Mouse (Mus musculus) T-helper 2 cell (primary cell): Measurements from ENCODE around the gene Sox15.
"Not testable (repeated sequence)": the region's sequence is repeated elsewhere in the genome, so short reads cannot be mapped to it uniquely, and the experiment has no call there.

Source experiments
- in situ Hi-C: fragments of 300-600 bp; cut with MboI, MseI; formaldehyde crosslinking; loops from one replicate; pipeline ENCODE4 v1.15.1; 2025; ENCODE audit warnings: high pct_unique_total_duplicates

The Sox15 gene

DNA sequence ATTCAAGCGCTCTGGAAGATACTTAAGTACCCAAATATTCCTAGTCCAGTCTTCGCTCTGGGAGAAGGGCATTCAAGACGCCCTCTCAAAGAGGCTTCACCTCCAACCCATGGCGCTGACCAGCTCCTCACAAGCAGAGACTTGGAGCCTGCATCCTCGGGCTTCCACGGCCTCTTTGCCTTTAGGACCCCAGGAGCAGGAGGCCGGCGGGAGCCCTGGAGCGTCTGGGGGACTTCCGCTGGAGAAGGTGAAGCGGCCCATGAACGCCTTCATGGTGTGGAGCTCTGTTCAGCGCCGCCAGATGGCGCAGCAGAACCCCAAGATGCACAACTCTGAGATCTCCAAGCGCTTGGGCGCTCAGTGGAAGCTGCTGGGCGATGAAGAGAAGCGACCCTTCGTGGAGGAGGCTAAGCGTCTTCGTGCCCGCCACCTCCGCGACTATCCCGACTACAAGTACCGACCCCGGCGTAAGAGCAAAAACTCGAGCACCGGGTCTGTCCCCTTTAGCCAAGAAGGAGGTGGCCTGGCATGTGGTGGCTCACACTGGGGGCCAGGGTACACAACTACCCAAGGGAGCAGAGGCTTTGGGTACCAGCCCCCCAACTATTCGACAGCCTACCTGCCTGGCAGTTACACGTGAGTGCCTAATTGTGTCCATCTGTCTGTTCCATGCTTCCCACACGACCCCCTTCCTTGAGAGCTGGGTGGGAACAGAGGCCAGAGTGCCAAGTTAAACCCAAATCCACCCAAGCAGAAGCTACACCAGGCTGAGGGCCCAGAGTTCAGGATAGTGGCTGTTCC lies at the start of gene Sox15:
Gene Sox15, plus strand, starts transcription at position 51 of the 801 bp plus-strand sequence.
- in situ Hi-C loops: no loop called here

DNA sequence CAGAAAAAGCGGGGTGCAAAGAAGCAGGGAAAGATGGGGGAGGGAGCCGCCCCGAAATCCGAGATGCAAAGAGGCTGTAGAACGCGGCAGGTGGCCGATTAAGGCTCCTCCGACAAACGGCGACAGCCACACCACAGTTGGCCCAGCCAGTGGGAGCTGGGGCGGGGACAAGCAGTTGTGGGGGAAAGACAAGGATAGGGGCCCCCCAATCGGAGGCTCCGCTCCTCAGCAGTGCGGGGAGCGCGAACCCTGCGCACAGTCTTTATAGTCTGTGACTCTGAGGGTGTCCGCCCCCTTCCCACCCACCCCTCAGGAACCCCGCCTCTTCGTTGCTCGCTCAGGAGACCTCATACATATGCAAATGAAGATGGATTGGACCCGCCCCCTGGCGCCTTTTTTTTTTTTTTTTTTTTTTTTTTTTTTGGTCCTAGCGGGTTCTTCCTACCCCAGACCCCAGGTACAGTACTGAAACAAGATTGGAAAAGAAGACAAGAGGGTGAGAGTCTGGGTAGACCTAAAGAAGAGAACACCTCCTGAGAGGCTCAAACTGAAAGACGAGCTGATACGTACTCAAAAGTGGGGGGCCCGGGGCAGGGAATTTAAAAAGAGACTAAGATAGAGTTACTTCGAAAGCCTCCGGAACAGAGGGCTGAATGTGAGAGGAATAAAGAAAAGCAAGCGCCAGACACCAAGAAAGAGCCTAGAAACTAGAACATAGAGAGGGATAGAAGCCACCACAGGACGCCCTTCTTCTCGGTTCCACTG lies 49.2 kb upstream of the Sox15 start, which contains the start of gene Atp1b2:
Gene Atp1b2, minus strand, starts transcription at position 217 of the 765 bp plus-strand sequence.
- in situ Hi-C loops: no loop called here

DNA sequence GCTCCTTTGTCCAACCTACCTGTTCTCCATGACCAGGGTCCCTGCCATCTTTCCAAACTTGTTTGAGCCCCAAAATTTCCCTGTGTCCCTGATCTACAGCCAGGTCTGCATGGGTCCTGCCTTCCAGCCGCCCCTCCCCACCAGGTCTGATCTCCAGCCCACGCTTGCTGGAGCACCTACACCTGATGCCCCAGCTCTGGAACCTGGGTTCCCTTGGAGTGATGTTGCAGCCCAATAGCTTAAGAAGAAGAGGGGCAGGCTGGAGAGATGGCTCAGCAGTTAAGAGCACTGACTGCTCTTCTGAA lies 48.7 kb upstream of the Sox15 start:
- in situ Hi-C loops: no loop called here

DNA sequence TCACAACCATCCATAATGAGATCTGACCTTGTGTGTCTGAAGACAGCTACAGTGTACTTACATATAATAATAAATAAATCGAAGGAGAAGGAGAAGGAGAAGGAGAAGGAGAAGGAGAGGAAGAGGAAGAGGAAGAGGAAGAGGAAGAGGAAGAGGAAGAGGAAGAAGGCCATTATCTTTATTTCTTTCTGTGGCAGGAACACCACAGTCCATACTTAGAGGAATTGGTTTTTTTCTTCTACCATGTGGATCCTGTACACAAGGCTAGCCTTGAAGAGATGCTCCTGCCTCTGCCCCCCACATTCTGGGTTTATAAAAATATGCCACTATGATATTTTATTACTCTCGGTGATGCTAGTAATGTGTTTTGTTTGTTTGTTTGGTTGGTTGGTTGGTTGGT lies 48.3 kb upstream of the Sox15 start:
- in situ Hi-C loops: no loop called here

DNA sequence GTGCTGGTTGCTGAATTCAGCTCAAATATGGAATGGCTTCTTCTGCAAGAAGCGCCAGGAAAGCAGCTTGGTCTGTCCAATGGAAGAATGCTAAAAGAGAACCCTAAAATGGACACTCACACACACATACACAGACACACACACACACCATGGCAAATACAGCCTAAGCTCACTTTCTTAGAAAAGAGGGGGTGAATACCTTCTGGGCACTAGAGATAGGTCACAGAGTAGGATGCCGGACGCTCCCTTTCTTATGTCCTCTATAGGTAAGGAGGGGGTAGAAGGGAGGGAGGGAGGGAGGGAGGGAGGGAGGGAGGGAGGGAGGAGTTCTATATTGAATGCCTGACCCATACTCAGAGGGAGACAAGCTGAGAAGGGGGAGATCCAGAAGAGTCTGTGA lies 46.6 kb upstream of the Sox15 start:
- in situ Hi-C loops: no loop called here

DNA sequence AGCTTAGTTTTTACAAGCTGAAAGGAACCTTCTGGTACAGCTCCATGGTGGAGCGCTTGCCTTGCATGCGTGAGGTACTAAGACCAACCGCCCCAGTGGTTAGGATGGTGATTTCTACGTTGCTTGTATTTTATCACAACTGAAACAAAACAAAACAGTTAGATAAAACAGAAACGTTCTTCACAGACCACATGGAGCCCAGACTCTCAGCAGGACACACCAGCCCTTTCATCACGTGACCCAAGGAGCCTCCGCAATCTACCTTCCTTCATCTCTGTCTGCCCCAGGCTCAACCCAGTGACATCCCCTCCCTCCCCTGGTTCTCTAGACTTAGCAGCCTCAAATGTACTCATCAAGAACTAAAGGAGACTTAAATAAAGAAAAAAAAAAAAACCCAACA lies 45.7 kb upstream of the Sox15 start:
- in situ Hi-C loops: no loop called here

DNA sequence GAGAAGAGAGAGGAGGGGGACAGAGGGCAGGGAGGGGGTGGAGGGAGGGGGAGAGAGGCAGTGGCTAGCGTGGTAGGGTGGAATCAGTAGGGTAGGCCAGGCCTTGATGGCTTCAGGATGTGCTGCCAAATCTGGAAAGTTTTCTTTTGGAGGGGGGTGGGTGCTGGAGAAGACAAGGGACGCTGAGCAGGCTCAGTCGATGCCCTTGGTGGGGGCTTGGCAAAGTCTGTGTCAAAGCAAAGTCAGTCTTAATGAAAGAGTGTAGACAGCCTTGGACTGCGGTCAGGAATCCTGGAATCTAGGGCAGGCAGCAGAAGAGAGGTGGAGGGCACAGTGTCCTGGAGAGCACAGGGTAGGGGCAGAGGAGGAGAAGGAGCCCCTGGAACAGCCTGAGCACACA lies 44.2 kb upstream of the Sox15 start:
- in situ Hi-C loops: no loop called here

DNA sequence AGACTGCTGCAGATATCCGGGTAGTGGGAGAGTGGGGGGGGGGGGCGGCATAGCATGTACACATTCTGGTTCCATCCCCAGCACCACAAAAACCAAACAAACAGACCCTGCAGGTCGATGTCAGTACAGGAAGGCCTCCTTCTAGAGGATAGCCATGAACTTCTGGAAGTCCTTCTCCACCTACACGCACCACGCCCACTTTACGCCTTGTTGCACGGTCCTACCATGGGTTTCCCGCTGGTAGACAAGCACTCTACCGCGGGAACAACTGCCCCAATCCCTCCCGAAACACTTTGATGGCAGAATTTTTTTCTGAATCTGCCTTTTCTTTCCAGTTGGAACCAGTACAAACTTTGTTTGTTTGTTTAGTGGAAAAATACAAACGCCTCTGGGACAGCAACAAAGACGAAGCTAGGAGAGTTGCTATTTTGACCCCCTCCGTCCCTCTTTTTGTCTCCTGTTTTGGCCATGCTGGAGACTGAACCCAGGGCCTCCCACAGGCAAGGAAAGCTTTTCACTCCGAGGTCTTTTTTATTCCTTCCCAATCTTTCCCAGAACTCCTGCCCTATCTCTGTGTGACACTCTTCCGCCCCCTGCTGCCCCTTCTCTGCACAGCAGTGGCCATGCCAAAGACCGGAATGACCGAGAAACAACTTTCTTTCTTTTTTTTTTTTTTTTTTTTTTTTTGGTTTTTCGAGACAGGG lies 41.4 kb upstream of the Sox15 start:
- in situ Hi-C loops: no loop called here

DNA sequence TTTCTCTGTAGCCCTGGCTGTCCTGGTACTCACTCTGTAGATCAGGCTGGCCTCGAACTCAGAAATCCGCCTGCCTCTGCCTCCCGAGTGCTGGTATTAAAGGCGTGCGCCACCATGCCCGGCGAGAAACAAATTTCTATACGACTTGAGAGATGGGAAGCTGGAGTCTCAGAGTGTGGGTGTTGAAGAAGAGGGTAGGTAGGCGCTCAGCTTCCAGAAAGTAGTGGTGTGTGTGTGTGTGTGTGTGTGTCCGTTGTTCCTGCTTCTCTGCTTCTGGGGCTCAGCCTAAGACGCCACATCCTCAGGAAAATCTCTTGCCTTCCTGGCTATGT lies 40.9 kb upstream of the Sox15 start:
- in situ Hi-C loops: not testable (repeated sequence)

DNA sequence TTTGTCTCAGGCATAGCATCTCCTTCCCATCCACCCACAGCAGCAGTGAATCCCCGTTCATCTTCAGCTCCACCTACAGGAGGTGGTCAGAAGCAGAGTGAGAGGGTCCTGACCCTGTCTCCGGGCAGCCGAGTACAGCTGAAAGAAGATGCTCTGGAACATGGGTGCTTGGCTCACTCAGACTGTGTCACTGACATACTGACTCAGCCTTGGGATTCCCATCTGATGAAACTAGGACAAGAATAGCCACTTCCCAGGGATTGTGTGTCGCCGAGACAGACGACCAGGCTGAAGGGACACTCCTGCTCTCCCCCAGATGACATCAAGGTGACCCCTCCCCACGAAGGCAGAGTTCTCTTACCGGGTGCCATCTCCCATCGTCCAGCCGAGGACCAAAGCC lies 38.3 kb upstream of the Sox15 start:
- in situ Hi-C loops: no loop called here

DNA sequence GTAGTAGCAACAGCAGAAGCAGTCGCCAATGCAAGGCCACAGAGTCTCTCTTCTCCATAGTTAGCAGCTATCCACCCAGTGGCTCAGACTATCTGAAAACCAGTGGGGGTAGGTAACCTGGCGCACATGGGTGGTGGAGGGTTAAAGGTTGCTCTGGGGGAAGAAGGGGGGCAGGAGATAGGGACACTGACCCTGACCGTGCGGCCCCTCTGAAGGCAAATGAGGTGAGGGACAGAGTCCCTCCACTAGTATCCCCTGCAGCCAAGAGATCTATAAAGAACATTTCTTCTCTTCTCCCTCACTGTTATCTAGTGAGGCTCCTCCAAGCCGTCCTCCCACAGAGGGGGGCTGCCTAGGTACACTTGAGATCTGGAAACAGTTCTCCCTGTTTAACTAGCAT lies 37.3 kb upstream of the Sox15 start, which contains the start of gene Shbg:
Gene Shbg, minus strand, starts transcription at position 101 of the 400 bp plus-strand sequence.
- in situ Hi-C loops: no loop called here

DNA sequence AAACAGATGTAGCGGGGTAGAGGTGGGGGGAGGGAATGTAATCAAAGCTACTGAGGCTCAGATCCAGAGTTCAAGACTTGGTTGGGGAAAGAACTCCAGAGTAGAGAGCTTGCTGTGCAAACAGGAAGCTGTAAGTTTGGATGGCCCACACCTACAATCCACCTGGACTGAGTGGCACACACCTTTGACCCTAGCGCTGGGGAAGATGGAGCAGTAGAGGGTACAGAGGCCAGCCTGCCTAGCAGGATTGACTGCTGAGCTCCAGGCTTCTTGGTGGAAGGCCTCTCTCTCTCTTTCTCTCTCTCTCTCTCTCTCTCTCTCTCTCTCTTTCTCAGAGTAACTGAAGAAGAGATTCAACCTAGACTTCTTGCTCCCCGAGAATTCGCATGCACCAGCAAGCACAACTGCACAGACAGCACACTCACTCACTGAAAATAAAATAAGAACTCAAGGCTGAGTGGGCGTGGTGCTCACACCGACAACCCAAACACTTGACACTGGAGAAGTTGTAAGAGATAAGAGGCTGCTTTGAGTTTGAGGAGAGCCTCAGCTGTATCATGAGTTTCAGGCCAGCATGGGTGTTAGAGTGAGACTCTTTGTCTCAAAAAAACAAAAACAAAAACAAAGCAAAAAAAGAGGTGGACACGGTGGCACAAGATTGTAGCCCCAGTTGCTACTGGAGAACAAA lies 34.6 kb upstream of the Sox15 start:
- in situ Hi-C loops: no loop called here

DNA sequence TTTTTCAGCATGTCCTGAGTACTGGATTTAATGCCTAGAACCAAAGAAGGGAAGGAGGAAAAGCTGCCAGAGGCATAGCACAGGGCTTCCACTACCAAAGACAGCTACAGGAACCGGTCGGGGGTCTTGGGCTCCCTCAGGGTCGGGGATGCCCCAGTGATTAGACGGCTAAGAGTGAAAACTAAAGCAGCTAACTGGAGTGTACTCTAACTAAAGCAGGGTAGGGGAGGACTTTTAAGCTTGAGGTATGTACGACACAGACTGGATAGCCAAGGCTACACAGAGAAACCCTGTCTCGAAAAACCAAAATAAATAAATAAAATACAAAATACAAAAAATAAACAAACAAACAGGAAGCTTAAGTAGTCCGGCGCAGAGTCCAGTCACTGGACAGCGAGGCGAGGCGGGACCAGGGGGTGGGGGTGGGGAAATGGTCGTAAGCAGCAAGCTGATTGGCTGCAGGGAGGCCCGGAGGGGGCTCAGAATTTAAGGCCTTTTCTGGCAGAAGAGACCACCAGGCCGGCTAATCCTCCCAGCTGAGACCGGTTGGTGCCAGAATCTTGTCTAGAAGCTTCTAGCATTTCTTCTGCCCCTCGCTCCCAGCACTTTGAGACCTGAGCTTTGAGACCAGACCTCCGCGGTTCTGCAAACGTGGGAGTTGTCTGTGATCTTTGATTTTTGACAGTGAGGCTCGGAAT lies 33.4 kb upstream of the Sox15 start, which contains the start of gene Sat2:
Gene Sat2, plus strand, starts transcription at position 454 of the 698 bp plus-strand sequence.
- in situ Hi-C loops: no loop called here

DNA sequence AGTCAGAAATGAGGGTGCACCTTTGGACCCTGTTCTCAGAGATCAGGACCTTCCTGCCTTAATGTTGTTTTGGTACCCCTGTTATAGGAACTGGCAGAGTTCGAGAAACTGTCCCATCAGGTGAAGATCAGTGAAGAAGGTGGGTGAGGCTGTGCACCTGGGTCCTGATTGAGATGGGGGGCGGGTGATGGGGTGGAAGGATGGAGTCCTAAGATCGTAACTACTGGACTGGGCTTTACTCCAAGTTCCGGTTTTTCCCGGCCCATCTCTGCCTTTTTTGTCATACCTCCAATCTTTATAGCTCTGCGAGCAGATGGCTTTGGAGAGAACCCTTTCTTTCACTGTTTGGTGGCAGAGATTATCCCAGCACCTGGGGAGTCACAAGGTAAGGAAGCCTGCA lies 32.7 kb upstream of the Sox15 start:
- in situ Hi-C loops: no loop called here

DNA sequence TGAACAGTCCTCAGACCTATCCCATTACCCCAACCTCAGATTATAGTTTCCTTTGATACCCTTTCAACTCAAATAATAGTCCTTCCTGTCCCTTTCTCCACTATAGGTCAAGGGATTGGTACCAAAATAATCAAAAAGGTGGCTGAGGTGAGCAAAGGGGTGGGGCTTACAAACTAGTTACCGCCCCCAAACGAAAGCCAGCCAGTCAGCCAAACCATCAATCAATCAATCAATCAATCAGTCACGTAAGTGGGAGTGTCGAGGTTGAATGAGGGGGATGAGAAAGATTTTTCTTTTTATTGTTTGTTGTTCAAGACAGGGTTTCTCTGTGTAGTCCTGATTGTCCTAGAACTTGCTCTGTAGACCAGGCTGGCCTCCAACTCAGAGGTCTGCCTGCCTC lies 32.1 kb upstream of the Sox15 start:
- in situ Hi-C loops: no loop called here

DNA sequence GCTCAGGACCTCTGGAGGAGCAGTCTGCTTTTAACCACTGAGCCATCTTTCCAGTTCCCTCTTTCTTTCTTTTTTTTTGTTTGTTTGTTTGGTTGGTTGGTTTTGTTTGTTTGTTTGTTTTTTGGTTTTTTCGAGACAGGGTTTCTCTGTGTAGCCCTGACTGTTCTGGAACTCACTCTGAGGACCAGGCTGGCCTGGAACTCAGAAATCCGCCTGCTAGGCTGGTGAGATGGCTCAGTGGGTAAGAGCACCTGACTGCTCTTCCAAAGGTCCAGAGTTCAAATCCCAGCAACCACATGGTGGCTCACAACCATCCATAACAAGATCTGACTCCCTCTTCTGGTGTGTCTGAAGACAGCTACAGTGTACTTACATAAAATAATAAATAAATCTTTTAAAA lies 30.8 kb upstream of the Sox15 start:
- in situ Hi-C loops: not testable (repeated sequence)

DNA sequence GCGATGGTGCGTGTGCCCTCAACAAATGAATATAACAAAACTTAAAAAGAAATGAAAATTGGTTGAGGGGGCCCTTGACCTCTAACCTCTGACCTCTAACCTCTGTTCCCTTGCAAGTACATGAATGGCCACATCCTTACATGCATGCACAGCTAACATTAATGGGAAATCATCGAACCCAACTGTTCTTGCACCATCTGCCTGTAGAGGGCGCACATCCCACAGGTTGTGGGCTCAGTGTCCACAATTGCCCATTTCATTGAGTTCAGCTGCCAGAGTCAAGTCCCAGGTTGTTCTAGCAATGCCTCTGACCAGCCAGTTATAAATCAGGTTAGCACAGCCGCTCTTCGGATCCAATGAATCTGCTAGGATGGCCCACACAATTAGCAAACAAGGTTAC lies 26.8 kb upstream of the Sox15 start:
- in situ Hi-C loops: no loop called here

DNA sequence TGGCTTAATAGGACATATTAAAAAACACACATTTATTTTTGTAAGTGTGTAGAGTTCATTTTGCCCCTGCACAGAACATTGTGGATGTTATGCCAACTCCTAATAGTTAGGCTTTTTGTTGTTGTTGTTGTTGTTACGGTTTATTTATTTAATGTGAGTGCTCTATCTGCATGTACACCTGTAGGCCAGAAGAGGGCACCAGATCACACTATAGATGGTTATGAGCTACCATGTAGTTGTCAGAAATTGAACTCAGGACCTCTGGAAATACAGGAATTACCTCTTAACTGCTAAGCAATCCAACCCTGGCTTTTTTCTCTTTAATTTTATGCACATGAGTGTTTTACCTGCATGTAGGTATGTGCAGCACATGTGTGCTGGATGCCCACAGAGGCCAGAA lies 25.3 kb upstream of the Sox15 start:
- in situ Hi-C loops: no loop called here

DNA sequence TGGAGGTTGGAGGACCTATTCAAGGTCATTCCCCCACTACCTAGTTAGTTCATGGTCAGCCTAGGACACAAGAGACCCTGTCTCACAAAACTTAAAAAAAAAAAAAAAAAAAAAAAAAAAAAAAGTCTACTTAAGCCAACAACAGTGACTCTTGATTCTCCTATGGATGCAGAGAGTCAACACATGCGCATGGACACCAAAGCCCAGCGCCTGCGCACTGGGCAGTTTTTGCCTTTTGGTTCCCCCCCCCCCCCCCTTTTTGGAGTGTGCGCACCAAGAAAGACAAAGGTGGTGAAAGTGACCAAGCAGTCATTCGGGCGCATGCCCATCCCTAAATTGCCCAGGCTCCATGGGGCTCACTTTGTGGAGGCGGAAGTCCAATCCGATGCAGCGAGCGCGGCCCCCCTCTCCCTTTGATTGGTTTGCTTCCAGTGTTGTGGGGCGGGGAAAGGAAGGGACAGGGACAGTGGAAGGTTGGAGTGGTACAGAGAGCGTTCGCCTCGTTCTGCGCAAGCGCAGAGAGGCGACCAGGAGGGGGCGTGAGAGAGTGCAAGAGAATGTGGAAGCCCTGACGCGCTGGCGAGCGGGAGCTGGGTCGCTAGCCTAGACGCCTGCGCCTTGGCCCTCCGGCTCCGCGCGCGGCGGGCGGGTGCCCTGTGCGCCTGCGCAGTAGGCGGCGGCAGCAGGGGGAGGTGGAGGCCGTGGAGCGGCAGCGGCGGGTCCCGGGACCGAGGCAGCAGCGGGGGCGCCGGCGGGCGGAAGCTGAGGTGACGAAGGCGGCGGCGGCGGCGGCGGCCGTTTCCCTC lies 22.6 kb upstream of the Sox15 start, which contains the start of gene Fxr2:
Gene Fxr2, plus strand, starts transcription at position 707 of the 806 bp plus-strand sequence.
- in situ Hi-C loops: no loop called here

DNA sequence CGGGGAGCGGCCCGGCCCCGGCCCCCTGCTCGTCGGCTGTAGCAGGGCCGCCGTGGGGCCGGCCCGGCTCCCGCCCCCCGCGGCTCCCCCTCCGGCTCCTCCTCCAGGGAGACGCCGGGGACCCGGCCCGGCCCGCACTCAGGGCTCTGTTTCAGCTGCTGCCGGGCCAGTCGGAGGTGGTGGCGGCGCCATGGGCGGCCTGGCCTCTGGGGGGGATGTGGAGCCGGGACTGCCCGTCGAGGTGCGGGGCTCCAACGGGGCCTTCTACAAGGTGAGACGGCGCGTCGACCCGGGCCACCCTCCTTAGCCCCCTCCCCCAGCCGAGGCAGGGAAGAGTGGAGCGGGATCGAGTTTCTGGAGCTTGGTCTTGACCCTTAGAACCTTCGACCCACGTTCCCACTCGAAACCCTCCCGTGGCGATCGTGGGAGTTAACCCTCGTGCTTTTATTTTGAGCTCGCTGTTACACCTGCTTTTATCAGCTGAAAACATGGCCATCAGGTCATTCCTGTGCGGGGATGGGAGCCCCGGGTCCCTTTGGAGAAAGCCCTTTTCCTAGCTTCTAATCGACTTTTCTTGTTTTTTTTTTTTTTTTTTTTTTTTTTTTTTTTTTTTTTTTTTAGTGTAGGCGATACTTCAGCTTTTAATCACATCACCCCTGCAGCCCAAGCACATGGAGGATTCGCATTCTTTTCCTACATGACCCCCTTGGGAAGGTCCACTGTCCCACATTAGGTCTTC lies 21.8 kb upstream of the Sox15 start:
- in situ Hi-C loops: no loop called here
